Mouse (Mus musculus): ENCODE measurements at regions not wholly inside any gene's neighbourhood (a gene's known extent, or its start where the extent isn't known, plus 50 kb on each side); places are given as distances from the start of the nearest gene placed in this dataset.
A peak's percentile ranks its signal among the peaks of the same experiment; 100 is the strongest.

DNA sequence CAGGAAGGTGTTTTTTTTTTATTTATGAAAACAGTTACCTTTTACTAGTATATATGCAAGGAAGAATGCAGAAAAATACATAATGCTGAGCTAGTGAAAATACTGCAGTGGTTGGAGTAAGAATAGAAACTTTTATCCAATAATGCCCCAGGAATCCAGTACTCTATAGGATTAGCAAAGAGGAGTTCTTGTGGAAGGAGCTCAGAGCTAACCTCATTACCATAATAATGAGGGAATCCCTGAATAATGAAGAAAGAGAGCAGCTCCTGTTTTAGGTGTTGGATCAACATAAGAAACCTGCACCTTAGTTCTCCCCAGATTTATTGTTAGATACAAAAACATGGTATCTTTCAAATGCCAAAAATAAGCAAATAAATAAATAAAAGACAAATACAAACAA, 527.0 kb upstream of the Pom121l12 start:
- TF ChIP-seq ZNF384 (IDR thresholded peaks at IDR 0.05; ENCODE audit: low read depth, low read length) (no peak), ZC3H11A (IDR thresholded peaks at IDR 0.05; ENCODE audit: borderline replicate concordance, low read depth, low read length) (no peak), CHD2 (IDR thresholded peaks at IDR 0.05; ENCODE audit: low read depth, low read length) (no peak), MAFK (IDR thresholded peaks at IDR 0.05; ENCODE audit: insufficient read depth, low read depth, low read length) (no peak), HCFC1 (IDR thresholded peaks at IDR 0.05; ENCODE audit: borderline replicate concordance, insufficient read depth, low read length) (no peak)
- H3K27ac ChIP-seq (ENCODE audit: insufficient read depth, low read depth, low read length, poor library complexity, severe bottlenecking) = no peak overlapping the region
- H3K36me3 ChIP-seq (ENCODE audit: control insufficient read depth, insufficient read depth, low read length, poor library complexity, severe bottlenecking) = no peaks in the 10 kb centered on the region
- H3K4me1 ChIP-seq (ENCODE audit: control insufficient read depth in 2 of 2, insufficient read depth in 2 of 2, low read length in 2 of 2, poor library complexity in 1 of 2) = peaks cover 2 to 5% of the 10 kb centered on the region in 2 experiments; a peak in 2 of 4 replicates
- in situ Hi-C loops (cut with MboI; ENCODE audit: low sequenced_read_pairs in 2 of 2, unreplicated experiment in 2 of 2) = no loop called here
- no peak overlapping the region for H3K9ac ChIP-seq (ENCODE audit: insufficient read depth, low read depth, low read length, poor library complexity, severe bottlenecking)
- H3K9me3 ChIP-seq (ENCODE audit: control insufficient read depth, insufficient read depth, low read depth, low read length) = no peaks in the 10 kb centered on the region
- H3K4me3 ChIP-seq (ENCODE audit: insufficient read depth in 1 of 2, low read depth in 1 of 2, low read length in 2 of 2, poor library complexity in 1 of 2, severe bottlenecking in 1 of 2) = no peak overlapping the region
- no peak for DNase-seq (ENCODE audit: low read depth, low spot score)

DNA sequence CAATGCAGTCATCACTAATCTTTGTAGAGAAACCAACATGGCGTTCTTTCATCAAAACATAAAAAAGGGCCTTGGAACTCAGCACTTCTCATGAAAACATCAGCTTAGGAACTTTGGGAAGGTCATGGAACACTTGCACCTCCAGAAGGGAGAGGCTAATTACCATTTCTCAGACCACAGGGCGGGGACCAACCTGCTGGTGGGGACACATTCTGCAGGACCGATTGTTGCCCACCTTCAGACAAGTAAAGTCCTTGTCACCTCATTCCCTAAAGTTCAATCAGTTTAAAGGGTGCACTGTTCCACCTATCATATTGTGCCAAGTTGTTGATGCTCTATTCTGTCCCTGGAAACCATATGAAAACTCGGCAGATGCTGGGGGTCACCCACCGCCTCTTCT, 526.5 kb upstream of the Pom121l12 start:
- Histone ChIP-seq H3K27ac (ENCODE audit: insufficient read depth, low read depth, low read length, poor library complexity, severe bottlenecking) (no peak overlapping the region), H3K4me1 (ENCODE audit: control insufficient read depth in 2 of 2, insufficient read depth in 2 of 2, low read length in 2 of 2, poor library complexity in 1 of 2) (peaks cover 2 to 5% of the 10 kb centered on the region in 2 experiments; a peak in 2 of 4 replicates), H3K9me3 (ENCODE audit: control insufficient read depth, insufficient read depth, low read depth, low read length) (no peaks in the 10 kb centered on the region), H3K36me3 (ENCODE audit: control insufficient read depth, insufficient read depth, low read length, poor library complexity, severe bottlenecking) (no peaks in the 10 kb centered on the region), H3K9ac (ENCODE audit: insufficient read depth, low read depth, low read length, poor library complexity, severe bottlenecking) (no peak overlapping the region), H3K4me3 (ENCODE audit: insufficient read depth in 1 of 2, low read depth in 1 of 2, low read length in 2 of 2, poor library complexity in 1 of 2, severe bottlenecking in 1 of 2) (no peak overlapping the region)
- in situ Hi-C loops (cut with MboI; ENCODE audit: low sequenced_read_pairs in 2 of 2, unreplicated experiment in 2 of 2) = no loop called here
- peak; percentile 9 for DNase-seq (ENCODE audit: low read depth, low spot score)
- TF ChIP-seq MAFK (IDR thresholded peaks at IDR 0.05; ENCODE audit: insufficient read depth, low read depth, low read length) (no peak), CHD2 (IDR thresholded peaks at IDR 0.05; ENCODE audit: low read depth, low read length) (no peak)
